Comparison of ENCODE assay signal across 9 mouse cellular contexts in genomic region chr10:117416636-117417469, GRCm38 (mm10). TPM values are rescaled to one million over a fixed set of nuclear protein-coding genes. Genes with fewer than 3 reads are reported as not detected.
DNase-seq lines count a peak whose midpoint lies in the region; ATAC-seq and TF ChIP-seq lines count a peak whose summit lies in the region.
"Had no signal": no experiment of that assay in that cellular context is flagged by ENCODE, and none has a peak within 500 bp of the region (broad histone marks: within the 10 kb centered on the region; RNA-seq: fewer than 3 reads in every experiment).

No protein-coding gene starts in this region.

- peak overlapping the region; percentile 79 for H3K4me2 ChIP-seq in heart, embryonic 12.5 days
- H3K4me2 ChIP-seq in hindbrain, embryonic 12.5 days (replicated peaks): peak overlapping the region; percentile 48

- H3K9ac ChIP-seq in heart, embryonic 12.5 days: 0 out of 2 replicates have a peak overlapping the region, but pooled peaks have one; percentile 29
- peak overlapping the region; percentile 15; the same call in 1 of the 2 replicates for H3K9ac ChIP-seq in MEL (ENCODE audit: control insufficient read depth, low read depth, low read length, poor library complexity, severe bottlenecking)
- no peak overlapping the region for H3K9ac ChIP-seq in hindbrain, embryonic 12.5 days

- no peak for ATAC-seq in heart, embryonic 12.5 days (ENCODE audit: insufficient number of reproducible peaks, low FRiP score)
- ATAC-seq in hindbrain, embryonic 12.5 days (ENCODE audit: low FRiP score): no peak
- ATAC-seq in megakaryocyte, adult 5-6 weeks (ENCODE audit: poor library complexity, severe bottlenecking): peak; percentile 7; the same call in 1 of the 2 replicates

- no peak for TF ChIP-seq POLR2A in MEL (IDR thresholded peaks at IDR 0.05; ENCODE audit: control insufficient read depth in 1 of 2, insufficient read depth in 1 of 2, low read depth in 1 of 2, low read length in 2 of 2, poor library complexity in 1 of 2)

- WGBS in heart, embryonic 12.5 days: 76% methylated on average over 16 of the region's 16 CpGs
- 84% methylated on average over 16 of the region's 16 CpGs for WGBS in hindbrain, embryonic 12.5 days

- H3K4me1 ChIP-seq in heart, embryonic 12.5 days (replicated peaks): peaks cover 15% of the 10 kb centered on the region
- H3K4me1 ChIP-seq in MEL (ENCODE audit: control insufficient read depth in 1 of 2, insufficient read depth in 2 of 2, low read length in 2 of 2): peaks cover 5 to 15% of the 10 kb centered on the region in 2 experiments
- H3K4me1 ChIP-seq in hindbrain, embryonic 12.5 days: peaks cover 17% of the 10 kb centered on the region

- no peak overlapping the region for H3K27ac ChIP-seq in heart, embryonic 12.5 days (ENCODE audit: poor library complexity, severe bottlenecking)
- H3K27ac ChIP-seq in MEL (ENCODE audit: control insufficient read depth, low read depth, low read length): peak overlapping the region; percentile 78
- H3K27ac ChIP-seq in hindbrain, embryonic 12.5 days: no peak overlapping the region

- H3K79me2 ChIP-seq in MEL (ENCODE audit: control insufficient read depth, insufficient read depth, low read length, poor library complexity): no peaks in the 10 kb centered on the region; the same call in 1 of the 2 replicates

- TF ChIP-seq CTCF in MEL (IDR thresholded peaks at IDR 0.05 in 2 of 3, conservative IDR thresholded peaks at IDR 0.05 in 1 of 3; ENCODE audit: control insufficient read depth in 1 of 3, insufficient read depth in 1 of 3, low read depth in 2 of 3, low read length in 3 of 3, poor library complexity in 1 of 3, severe bottlenecking in 1 of 3): no peak

- intact Hi-C loops in left cerebral cortex, postnatal 36 days (cut with DNase I): no loop called here

- H3K4me3 ChIP-seq in heart, embryonic 12.5 days: peak overlapping the region; percentile 42
- peak overlapping the region; percentile 58 to 87 for H3K4me3 ChIP-seq in MEL (ENCODE audit: control insufficient read depth in 1 of 2, insufficient read depth in 1 of 2, low read depth in 2 of 2, low read length in 2 of 2)
- H3K4me3 ChIP-seq in hindbrain, embryonic 12.5 days: no peak overlapping the region

- no peaks in the 10 kb centered on the region for H3K27me3 ChIP-seq in heart, embryonic 12.5 days (replicated peaks)
- no peaks in the 10 kb centered on the region for H3K27me3 ChIP-seq in MEL (ENCODE audit: control insufficient read depth in 1 of 2, insufficient read depth in 2 of 2, low read length in 2 of 2)
- H3K27me3 ChIP-seq in hindbrain, embryonic 12.5 days: no peaks in the 10 kb centered on the region

- DNase-seq in heart, adult 9 months (ENCODE audit: low spot score in 2 of 2): no peak
- no peak for DNase-seq in MEL (ENCODE audit: low read depth, low spot score)
- DNase-seq in urinary bladder, adult 2 months (ENCODE audit: low spot score): no peak
- DNase-seq in left cerebral cortex, postnatal 36 days (ENCODE audit: low spot score in 2 of 2): no peak
- DNase-seq in thymus, postnatal 4 days: no peak
- DNase-seq: thymus, postnatal 25 days had no signal

- H3K36me3 ChIP-seq in heart, embryonic 12.5 days: no peaks in the 10 kb centered on the region
- H3K36me3 ChIP-seq in MEL (ENCODE audit: control insufficient read depth in 1 of 2, insufficient read depth in 2 of 2, low read length in 2 of 2): peaks cover 0 to 8% of the 10 kb centered on the region in 2 experiments; a peak in 2 of 4 replicates
- no peaks in the 10 kb centered on the region for H3K36me3 ChIP-seq in hindbrain, embryonic 12.5 days

- TF ChIP-seq RAD21 in MEL (IDR thresholded peaks at IDR 0.05; ENCODE audit: low read depth, low read length): no peak

- no peaks in the 10 kb centered on the region for H3K9me3 ChIP-seq in heart, embryonic 12.5 days (replicated peaks)
- H3K9me3 ChIP-seq in MEL (replicated peaks; ENCODE audit: insufficient read depth, low read length): no peaks in the 10 kb centered on the region
- H3K9me3 ChIP-seq in hindbrain, embryonic 12.5 days (replicated peaks): no peaks in the 10 kb centered on the region

- TF ChIP-seq EP300 in MEL (IDR thresholded peaks at IDR 0.05; ENCODE audit: low read depth in 1 of 2, low read length in 2 of 2): no peak

TF ChIP-seq in MEL, 35 proteins besides CTCF, POLR2A, EP300 and RAD21:
- TF ChIP-seq ELF1 (IDR thresholded peaks at IDR 0.05; ENCODE audit: low read depth, low read length) (no peak), RCOR1 (IDR thresholded peaks at IDR 0.05; ENCODE audit: low read depth, low read length) (peak; percentile 36; the same call in 1 of the 2 replicates), ZKSCAN1 (IDR thresholded peaks at IDR 0.05; ENCODE audit: low read depth, low read length) (peak; percentile 58; the same call in 1 of the 2 replicates), SIN3A (IDR thresholded peaks at IDR 0.05; ENCODE audit: low read length) (no peak), MAX (IDR thresholded peaks at IDR 0.05; ENCODE audit: low read length) (no peak), GABPA (IDR thresholded peaks at IDR 0.05; ENCODE audit: low read depth, low read length) (no peak), ZNF384 (IDR thresholded peaks at IDR 0.05; ENCODE audit: low read depth, low read length) (no peak)

RNA-seq across cellular contexts. Expression of gene Cpsf6, which starts 37.0 kb away (rescaled TPM):
- 120 TPM in 2 replicates for polyA plus RNA-seq in heart, embryonic 12.5 days (2016; fragmentation: Nextera tagmentation; extraction: Ambion mirVana)
- total RNA-seq in MEL (2012; rRNA removed): 88.2 and 103 TPM in 2 replicates
- polyA plus RNA-seq in MEL (2012; ENCODE audit: insufficient read depth in 1 of 2, insufficient read length in 2 of 2, low read depth in 1 of 2, low replicate concordance in 2 of 2, missing spikeins in 1 of 2): 10 to 100 TPM in 1 of 2 experiments, not detected in 1; 85.7 TPM
- polyA plus RNA-seq in hindbrain, embryonic 12.5 days (2016; fragmentation: Nextera tagmentation; extraction: Ambion mirVana): 231 and 248 TPM in 2 replicates
- 70.3 and 88.4 TPM in 2 replicates for total RNA-seq in megakaryocyte, adult 5-6 weeks (2015)
- 87.7 and 103 TPM in 2 replicates for total RNA-seq in megakaryocyte, adult 5-6 weeks (2017)
- 35.9 and 43.5 TPM in 2 replicates for polyA plus RNA-seq in urinary bladder, adult 2 months (2012; rRNA removed)
- 100 to 1,000 TPM in 1 of 2 experiments, 10 to 100 TPM in 1; 94.5 to 120 TPM for total RNA-seq in left cerebral cortex, postnatal 36 days (2021)
